Mouse (Mus musculus) cerebral cortex, adult 2 months (tissue): Measurements from ENCODE around the gene 4930505A04Rik.

Experiments
- WGBS: fragments of 180-500 bp; shearing (Covaris S2); methylation state at CpG from one replicate; pipeline ENCODE4 v1.1.7; 2018; 5-methylcytosine and 5-hydroxymethylcytosine counted together

The 4930505A04Rik gene

DNA sequence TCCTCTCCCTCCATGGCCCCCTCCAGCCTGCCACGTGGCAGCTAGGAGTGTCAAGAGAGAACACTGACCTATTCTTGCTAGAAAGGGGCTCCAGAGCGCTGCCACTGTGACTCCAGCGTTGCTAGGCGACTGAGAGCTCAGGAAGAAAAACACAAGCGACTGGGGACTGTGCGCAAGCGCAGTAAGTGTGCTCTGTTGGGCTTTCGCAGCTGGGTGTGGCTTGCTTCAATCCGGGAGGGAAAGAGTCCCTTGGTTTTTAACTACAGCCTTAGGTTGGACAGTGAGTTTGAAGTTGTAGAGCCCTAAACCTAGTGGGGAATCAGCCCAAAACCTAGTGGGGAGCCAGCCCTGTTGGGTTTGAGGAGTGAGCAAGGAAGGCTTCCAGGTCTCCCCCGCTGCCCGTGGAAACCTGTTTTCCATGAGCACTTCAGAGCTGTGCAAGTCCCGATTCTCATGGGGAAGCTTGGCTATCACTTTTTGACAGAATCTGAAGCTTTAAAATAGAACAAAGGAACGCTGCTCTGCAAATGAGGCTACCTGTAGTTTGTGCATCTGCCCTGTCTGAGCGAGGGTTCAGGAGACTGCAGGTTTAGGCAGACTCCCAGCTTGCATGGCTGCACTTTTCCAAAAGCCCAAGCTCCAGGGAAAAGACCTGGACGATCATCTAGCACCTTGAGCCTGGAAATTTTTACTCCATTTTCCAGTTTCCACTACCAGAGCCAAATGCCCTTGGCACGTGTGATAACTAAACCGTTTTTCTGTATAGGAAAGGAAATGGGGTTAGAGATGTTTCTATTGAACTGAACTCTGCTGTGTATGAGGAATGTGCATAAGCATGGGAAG lies at the start of gene 4930505A04Rik:
4930505A04Rik (minus strand) TSS at position 77 of the 843 bp plus-strand sequence.
- WGBS = 3% methylated on average over 17 of the region's 17 CpGs

DNA sequence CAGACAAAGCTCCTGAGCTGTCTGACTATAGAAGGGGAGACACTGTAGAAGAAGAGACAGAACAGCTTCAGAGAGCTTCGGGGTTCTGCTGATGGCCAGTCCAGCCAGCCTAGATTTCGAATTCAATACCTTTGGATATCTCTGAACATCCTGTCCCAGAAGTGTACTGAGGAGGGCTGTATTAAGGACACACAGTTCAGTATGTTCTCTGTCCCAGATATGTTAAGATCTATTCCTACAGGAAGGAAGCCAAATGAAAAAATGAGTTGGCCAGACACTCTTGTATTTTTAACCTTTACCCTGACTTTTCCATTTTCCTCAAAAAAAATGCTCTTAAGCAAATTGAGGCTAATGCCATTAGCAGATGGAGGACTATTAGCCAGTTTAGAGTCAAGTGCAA lies 45.5 kb upstream of the 4930505A04Rik start:
- WGBS = 70% methylated on average over 2 of the region's 2 CpGs

DNA sequence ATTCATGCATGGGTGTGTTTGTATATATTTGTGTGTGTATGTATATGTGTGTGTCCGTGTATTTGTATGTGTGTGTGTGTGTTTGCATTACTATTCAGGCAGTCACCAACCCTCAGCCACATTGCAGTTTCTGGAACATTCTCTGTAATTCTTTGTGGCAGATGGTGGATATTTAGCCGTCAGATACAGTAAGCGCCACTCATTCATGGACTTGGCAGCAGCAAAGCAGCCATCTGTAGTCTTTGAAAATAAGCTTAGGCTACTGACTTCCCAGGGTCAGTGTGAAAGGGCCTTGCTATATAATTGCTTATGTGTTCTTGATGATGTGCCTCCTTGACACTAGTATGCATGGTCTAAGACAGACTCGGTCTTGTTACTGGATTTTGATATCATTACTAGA lies 36.6 kb upstream of the 4930505A04Rik start:
- 52% methylated on average over 4 of the region's 4 CpGs for WGBS

DNA sequence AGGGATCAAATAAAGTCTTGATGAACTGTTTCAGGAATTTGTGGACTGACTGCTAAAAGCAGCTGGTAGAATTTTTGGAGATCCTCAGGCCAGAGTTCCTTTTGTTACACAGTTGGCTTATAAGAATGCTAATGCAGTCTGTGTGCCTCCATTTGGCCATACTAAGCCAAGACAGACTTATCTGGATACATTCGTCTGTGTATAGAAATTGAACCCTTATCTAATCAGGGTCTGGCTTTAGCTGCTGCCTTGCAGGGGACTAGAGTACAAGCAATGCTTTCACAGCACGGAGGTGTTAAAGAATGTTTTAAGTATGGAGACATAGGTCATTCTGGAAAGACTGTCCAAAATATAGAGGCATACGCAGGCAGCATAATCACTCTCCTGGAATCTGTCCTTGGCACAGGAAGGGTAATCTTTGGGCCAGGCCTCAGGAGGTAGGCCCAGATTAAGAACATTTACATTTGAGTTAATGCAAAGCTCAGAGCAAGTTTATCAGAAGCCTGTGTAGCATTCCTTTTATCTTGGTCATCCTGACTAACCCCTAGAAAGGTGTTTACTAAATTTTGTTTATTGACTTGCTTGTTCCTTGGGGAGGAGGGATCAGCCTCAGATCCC lies 27.2 kb upstream of the 4930505A04Rik start:
- WGBS = 76% methylated on average over 3 of the region's 3 CpGs

DNA sequence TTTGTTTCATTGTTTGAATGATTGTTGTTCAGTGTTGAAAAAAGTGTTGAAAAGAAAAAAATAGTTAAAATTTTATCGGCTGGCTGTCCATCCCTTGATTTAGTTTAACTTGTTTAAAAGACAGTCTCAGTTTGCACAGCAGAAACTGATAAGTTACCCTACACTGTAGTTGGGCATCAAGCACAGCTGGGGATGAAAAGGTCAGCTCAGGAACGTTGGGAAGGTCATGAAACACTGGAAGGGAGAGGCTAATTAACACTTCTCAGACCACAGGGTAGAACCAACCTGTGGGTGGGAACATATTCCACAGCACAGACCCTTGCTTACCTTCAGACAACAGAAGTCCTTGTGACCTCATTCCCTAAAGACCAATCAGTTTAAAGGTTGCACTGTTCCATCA lies 25.5 kb upstream of the 4930505A04Rik start:
- WGBS = 61% methylated on average over 2 of the region's 2 CpGs

DNA sequence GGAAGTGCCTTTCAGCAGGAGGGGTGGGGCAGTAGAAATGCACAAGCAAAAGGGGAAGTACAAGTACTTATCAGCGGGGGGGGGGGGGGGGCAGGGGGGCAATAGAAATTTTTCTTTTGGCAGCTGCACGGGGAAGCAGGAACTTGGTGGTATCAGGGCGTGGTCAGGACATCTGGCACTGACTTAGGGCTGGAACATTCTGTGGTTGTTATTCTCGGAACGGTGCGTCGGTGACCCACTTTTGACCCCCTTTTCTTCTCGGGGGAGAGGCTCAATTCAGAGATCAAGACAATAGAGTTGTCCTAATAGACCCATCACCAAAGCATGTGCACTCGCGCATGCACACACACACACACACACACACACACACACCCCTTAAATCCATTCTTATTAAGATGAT lies 16.6 kb upstream of the 4930505A04Rik start:
- WGBS = 76% methylated on average over 10 of the region's 10 CpGs

DNA sequence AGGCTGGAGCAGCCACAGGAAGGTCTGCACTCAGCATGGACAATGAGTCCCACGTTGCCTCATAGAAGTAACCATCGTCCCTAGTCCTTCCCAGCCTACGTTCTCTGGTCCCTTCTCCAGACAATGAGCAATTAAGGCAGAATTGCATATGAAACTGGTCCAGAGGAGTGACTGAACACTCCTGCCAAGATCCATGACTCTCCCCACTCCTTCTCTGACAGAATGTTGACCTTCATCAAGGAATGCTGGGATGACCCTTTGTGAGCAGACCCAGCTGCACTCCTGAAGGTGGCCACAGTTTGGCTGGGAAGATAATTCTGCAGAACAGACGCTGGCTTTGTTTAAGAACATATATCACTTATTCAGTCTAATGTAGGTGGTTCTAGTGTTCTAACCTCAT lies 11.7 kb upstream of the 4930505A04Rik start:
- WGBS = 76% methylated on average over 4 of the region's 4 CpGs

DNA sequence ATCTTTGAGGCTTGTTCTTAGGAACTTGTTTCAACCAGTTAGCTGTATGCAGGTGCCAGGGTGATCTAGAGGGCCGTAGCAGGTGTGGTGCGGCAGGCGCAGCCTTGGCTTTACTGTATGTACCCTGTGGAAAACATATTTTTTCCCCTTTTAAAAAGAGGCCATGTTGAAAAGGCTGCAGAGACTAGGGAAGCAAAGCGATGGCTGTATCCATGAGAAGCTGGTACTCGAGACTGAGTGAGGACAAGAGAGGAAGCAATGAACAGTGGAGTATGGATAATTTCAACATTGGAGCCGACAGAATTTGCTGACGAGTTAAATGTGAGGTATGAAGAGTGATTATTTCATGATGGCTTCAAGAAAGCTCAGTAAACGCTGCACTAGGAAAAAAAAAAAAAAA lies 440 bp downstream of the 4930505A04Rik start:
- WGBS = 47% methylated on average over 8 of the region's 8 CpGs

DNA sequence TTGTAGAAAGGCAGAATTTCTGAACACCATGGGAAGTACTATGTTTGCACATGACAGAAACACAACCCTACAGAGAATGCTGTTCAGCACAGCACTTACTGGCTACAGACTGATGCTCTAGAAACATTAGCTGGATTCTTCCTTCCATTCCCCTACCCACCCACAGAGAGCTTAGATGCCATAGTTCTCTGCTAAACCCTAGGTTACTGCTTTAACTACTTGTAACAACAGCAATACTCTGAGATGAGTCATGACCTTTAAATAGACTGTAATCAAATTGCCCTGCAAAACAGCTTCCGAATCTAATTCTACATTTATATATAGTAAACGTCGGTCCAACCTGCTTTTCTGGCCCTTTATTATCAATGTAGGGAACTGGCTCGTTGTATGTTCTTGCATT lies 17.3 kb downstream of the 4930505A04Rik start:
- WGBS = 57% methylated on average over 4 of the region's 4 CpGs

DNA sequence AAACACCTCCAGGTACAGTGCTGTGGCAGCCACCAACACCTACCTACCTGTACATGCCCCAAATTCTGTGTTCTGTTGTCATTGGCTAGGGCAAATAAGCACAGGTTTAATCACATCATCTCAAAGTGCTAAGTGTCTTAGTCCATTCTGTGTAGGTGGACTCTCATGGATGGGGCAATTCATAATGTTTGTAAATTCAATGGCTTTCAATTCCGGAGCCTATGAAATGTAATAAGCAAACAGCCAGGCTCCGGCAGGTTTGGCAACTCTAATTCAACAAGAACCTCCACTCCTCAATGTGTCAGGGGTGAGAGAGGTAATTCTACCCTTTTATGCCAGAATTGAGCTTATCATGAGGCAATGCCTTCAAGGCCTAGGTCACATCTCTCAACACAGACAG lies 23.5 kb downstream of the 4930505A04Rik start:
- 73% methylated on average over 2 of the region's 2 CpGs for WGBS

DNA sequence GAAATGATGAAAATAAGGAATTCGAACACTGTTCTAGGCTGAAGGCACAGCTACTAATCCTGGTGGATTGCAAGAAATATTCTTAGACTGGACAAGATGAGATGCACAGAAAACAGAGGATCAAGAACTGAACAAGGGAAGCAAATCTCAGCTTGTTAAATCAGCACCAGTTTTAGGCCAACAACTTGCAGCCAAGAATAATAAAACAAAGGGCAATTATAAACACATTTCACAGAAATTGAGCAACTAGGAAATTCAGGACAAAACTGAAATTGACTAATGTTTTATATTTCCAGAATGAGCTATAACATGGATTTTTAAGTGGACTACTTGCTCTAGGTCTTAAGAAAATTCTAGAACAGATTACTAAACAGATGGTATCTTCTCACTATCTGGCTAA lies 24.1 kb downstream of the 4930505A04Rik start:
- 54% methylated on average over 1 of the region's 1 CpGs for WGBS

DNA sequence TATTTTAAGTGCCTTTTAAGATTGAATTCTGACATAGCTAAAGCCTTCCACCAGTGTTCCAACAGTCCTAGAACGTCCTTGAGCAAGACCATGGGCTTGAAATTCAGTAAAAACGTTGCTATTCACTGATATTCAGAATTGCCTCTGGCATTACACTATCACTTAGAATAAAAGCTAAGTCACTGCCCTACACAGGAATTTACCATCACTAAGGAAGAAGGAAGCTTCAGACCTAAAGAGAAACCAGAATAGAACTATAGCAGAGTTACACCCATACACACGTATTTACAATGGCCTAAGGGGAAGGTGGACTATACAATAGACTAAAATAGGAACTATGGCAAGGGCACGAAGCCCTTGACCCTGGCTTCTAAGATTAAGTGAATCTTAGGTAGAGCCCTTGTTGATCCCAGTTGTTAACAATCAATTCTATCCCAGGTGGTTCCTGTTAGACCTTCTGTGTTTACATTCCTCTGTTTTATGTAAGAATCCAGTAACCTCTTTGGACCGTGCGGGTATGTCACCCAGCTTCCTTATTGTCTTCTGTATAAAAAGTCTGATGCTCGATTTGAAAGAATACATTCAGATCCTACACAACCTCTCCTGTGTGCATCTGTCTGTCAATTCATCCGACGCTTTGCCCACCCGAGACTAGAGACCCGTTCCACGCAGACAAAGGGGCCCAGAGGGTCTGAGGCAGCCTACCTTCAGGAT lies 27.3 kb downstream of the 4930505A04Rik start:
- WGBS = 81% methylated on average over 12 of the region's 12 CpGs

DNA sequence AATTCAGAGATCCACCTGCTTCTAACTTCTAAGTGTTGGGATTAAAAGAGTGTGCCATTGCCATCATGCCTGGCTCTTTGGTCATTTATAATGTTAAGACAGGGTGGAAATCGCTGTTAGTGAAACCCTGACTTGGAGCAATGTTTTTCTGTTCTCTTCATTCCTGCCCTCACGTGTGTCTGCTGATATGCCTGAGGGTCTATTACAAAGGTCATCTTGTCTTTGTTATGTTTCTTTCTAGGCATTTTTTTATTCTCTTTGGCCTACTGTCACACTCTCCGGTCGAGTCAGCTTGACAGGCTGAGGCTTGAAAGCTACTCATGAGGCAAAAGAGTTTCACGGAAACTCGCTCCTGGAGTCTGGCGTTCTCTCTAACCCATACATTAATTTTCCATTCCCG lies 27.9 kb downstream of the 4930505A04Rik start:
- 90% methylated on average over 8 of the region's 8 CpGs for WGBS

DNA sequence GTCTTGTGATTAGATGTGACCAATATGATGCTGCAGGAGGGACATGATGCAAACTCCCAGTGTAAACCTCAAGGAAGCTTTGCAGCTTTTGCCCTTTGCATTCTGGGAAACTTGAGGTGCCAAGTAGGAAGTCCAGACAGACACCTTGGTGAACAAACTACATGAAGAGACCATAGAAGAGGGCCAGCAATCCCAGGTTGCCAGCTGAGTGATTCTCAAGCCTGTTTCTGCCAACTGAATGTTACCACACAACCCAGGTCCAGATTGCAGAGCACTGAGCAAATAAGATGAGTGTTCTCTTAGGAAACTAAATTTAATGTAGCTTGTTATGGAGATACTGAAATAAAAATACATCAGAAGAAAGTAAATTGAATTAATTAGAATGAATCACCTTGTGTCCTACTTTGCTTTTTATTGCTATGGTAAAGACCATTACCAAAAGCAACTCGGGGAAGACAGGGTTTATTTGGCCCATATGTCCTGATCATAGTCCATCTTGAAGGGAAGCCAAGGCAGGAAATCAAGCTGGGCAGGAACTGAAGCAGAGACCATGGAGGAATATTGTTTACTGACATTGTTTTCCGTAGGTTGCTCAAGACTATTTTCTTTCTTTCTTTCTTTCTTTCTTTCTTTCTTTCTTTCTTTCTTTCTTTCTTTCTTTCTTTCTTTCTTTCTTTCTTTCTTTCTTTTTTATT lies 38.2 kb downstream of the 4930505A04Rik start:
- WGBS = 54% methylated on average over 2 of the region's 2 CpGs

DNA sequence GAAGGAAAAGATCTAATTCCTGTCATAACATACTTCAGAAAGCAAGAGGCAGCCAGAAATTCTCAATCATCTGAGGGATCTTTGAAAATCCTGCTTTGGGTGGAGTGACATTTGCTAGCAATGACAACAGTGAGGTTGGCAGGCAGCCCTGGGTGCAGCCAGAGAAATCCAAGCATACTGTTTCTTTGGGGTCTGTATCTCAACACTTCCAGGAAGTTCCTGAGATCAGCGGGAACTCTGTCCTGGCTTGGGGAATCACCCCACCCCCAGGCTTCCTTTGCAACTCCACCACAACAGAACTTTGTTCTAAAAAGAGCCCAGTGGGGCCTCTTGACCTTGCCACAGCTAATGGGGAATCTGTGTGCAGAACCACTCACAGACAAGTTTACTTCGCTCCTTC lies 66.0 kb downstream of the 4930505A04Rik start:
- 49% methylated on average over 2 of the region's 2 CpGs for whole genome bisulfite sequencing

DNA sequence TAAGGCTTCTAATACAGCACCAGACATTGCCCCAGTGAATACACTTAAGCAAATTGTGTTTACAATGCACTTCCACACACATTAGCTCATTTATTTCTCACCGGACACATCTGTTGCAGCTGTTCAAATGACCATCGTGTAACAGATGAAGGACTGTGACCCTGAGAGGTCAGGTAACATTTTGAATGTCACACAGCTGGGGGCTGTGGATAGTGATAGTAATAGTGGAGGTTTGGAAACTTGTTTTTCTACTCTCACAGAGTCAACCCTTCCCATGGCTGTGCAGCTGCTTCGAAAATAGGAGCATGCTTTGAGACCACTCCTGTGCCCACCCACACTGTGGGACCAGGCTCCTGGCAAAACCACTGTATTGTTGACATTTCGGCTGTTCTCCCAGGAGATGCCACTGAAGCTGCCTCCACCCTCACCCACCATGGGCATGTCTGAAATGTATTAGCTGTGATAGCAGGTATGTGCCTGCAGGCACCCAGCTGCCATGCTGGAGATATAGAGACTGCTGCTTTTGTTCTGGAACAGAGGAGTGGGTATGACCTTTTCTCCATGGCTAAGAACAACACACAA lies 66.9 kb downstream of the 4930505A04Rik start:
- 65% methylated on average over 4 of the region's 4 CpGs for WGBS
